Mouse (Mus musculus): Measurements from ENCODE around the gene Aars. TPM values are rescaled to one million over a fixed set of nuclear protein-coding genes. Genes with fewer than 3 reads are reported as not detected.
A peak's percentile ranks its signal among the peaks of the same experiment; 100 is the strongest.
"Not testable (repeated sequence)": the region's sequence is repeated elsewhere in the genome, so short reads cannot be mapped to it uniquely, and the experiment has no call there.

Aars gene
- total RNA-seq (2021): 10 to 100 TPM; 79.5 to 85.2 TPM

- DNase-seq (ENCODE audit: extremely low spot score in 1 of 2, low spot score in 1 of 2): no peak
These were observed at the start of gene Aars for GRCm38 (mm10) chr8:111032916-111033315. TSS of gene Aars (plus strand) at chr8:111033144.

- no peak for DNase-seq (ENCODE audit: extremely low spot score in 1 of 2, low spot score in 1 of 2)
These were observed 44.9 kb upstream of the Aars start for GRCm38 (mm10) chr8:110987805-110988744.

- no peak for DNase-seq (ENCODE audit: extremely low spot score in 1 of 2, low spot score in 1 of 2)
These were observed 42.9 kb upstream of the Aars start for GRCm38 (mm10) chr8:110990017-110990416.

GRCm38 (mm10) chr8:110996641-110997430, 36.1 kb upstream of the Aars start:
- no peak for DNase-seq (ENCODE audit: extremely low spot score in 1 of 2, low spot score in 1 of 2)

- DNase-seq (ENCODE audit: extremely low spot score in 1 of 2, low spot score in 1 of 2): peak; percentile 76 to 83
These were observed 35.1 kb upstream of the Aars start, which contains the start of gene Ddx19a for GRCm38 (mm10) chr8:110997547-110998531. TSS of gene Ddx19a (minus strand) at chr8:110997800.

- not testable (repeated sequence) for DNase-seq (ENCODE audit: extremely low spot score in 1 of 2, low spot score in 1 of 2)
These were observed 22.5 kb upstream of the Aars start for GRCm38 (mm10) chr8:111010230-111010991.

- DNase-seq (ENCODE audit: extremely low spot score in 1 of 2, low spot score in 1 of 2): not testable (repeated sequence)
These were observed 6.3 kb upstream of the Aars start for GRCm38 (mm10) chr8:111026609-111027008.

GRCm38 (mm10) chr8:111027391-111027937, 5.5 kb upstream of the Aars start:
- DNase-seq (ENCODE audit: extremely low spot score in 1 of 2, low spot score in 1 of 2): peak; percentile 80 to 87

- DNase-seq (ENCODE audit: extremely low spot score in 1 of 2, low spot score in 1 of 2): no peak
These were observed 3.4 kb upstream of the Aars start for GRCm38 (mm10) chr8:111029589-111029988.

- DNase-seq (ENCODE audit: extremely low spot score in 1 of 2, low spot score in 1 of 2): no peak
These were observed 2.9 kb upstream of the Aars start for GRCm38 (mm10) chr8:111030045-111030444.

- no peak for DNase-seq (ENCODE audit: extremely low spot score in 1 of 2, low spot score in 1 of 2)
These were observed 1.4 kb upstream of the Aars start, which contains the start of gene Ddx19b for GRCm38 (mm10) chr8:111031572-111031971. TSS of gene Ddx19b (minus strand) at chr8:111031751.

- DNase-seq (ENCODE audit: extremely low spot score in 1 of 2, low spot score in 1 of 2): peak; percentile 87 to 88
These were observed 705 bp downstream of the Aars start for GRCm38 (mm10) chr8:111033482-111034215.

- peak in 1 of 2 experiments; percentile 24 for DNase-seq (ENCODE audit: extremely low spot score in 1 of 2, low spot score in 1 of 2)
These were observed 1.3 kb downstream of the Aars start for GRCm38 (mm10) chr8:111034276-111034675.

- no peak for DNase-seq (ENCODE audit: extremely low spot score in 1 of 2, low spot score in 1 of 2)
These were observed 3.6 kb downstream of the Aars start for GRCm38 (mm10) chr8:111036591-111036990.

- no peak for DNase-seq (ENCODE audit: extremely low spot score in 1 of 2, low spot score in 1 of 2)
These were observed 9.6 kb downstream of the Aars start for GRCm38 (mm10) chr8:111042546-111042945.

- no peak for DNase-seq (ENCODE audit: extremely low spot score in 1 of 2, low spot score in 1 of 2)
These were observed 11.2 kb downstream of the Aars start for GRCm38 (mm10) chr8:111044003-111044734.

- no peak for DNase-seq (ENCODE audit: extremely low spot score in 1 of 2, low spot score in 1 of 2)
These were observed 15.8 kb downstream of the Aars start for GRCm38 (mm10) chr8:111048694-111049093.

All from layer of hippocampus, postnatal 25 days (tissue).